Mouse (Mus musculus): ENCODE results near the gene D630045J12Rik.

The D630045J12Rik gene

GRCm38 (mm10) chr6:38253736-38254641 lies at the start of gene D630045J12Rik:
Gene D630045J12Rik, minus strand, starts transcription at chr6:38254009.
- peak in 1 of 2 experiments; percentile 58 for DNase-seq (ENCODE audit: low spot score in 2 of 2)

DNA sequence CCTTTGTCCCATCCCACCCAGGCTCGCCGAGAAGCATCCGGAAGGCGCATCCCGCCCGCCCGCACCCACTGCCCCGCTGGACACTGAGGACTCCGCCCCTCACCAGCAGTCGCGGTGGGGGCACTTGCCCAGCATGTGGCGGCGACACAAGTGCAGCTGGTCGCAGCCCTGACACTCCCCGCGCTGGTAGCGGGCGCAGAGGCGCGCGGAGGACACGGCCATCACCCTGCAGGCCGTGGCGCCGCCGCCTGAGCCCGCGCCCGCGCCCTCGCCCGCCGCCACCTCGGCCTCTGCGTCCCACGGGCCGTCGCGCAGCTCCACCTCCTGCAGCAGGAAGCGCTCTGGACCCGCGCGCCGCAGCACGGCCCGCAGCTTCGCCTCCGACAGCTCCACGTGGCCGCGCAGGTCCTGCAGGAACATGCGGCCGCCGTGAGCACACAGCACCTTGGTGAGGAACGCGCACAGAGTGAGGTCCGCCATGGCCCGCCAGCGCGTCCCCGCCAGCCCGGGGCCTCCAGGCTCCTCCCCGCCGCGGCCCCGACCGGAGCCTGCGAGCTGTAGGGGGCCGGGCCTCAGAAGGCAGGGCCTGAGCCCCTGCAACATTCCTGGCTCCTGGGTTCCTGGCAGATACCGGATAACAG lies 45.1 kb upstream of the D630045J12Rik start, which contains the start of gene Zc3hav1l:
Zc3hav1l (minus strand) TSS at position 499 of the 641 bp plus-strand sequence.
- peak; percentile 62 to 65 for DNase-seq (ENCODE audit: low spot score in 2 of 2)

DNA sequence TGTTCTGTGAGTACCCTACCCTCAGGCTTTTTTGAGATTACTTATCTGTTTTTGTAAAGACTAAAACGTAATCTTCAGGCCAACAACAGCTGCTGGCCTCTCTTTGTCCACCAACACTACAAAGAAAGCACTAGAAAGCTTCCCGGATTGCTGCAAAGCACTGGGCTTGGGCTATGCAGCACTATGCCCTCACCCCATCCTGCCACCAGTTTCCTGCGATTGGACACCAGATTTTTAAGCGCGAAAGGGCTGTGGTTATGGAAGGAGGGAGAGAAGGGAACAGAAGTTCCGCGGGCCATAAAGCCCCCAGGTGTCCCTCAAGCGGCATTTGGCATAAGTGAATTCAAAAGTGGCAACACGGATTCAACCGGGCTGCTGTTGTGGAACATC lies 44.4 kb upstream of the D630045J12Rik start:
- DNase-seq (ENCODE audit: low spot score in 2 of 2) = peak in 1 of 2 experiments; percentile 4

GRCm38 (mm10) chr6:38297580-38298245 lies 43.9 kb upstream of the D630045J12Rik start:
- DNase-seq (ENCODE audit: low spot score in 2 of 2) = no peak

GRCm38 (mm10) chr6:38293708-38294107 lies 39.9 kb upstream of the D630045J12Rik start:
- DNase-seq (ENCODE audit: low spot score in 2 of 2) = no peak

DNA sequence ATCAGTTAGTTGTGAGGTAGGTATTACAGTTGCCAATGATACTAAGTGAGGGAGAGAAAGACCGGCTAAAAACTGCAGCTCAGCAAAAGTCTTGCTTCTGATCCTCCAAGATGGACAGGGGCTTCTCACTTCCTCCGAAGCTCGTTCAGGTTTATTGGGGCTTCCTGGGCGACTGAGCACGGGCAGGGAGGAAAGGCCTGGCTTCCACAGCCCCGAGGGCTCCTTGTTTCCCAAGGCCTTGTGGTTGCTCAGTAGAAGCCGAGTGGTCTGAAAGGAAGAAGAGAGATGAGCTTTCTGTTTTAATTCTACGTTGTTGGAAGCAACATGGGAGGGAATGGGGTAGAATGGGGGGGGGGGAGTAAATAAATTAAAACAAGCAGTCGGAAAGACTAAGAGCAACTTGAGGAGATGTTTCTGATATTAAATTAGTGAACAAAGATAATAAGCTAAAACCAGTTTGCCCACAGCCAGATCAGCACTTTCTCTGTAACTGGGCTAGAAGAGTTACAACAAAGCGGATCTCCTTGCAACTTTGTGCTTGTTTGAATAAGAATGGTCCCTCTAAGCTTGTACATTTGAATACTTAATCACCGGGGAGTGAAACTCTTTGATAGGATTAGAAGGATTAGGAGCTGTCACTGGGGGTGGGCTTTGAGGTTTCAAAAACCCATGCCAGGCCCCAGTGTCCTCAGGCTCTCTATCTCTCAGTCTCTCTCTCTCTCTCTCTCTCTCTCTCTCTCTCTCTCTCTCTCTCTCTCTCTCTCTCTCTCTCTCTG lies 39.2 kb upstream of the D630045J12Rik start:
- no peak for DNase-seq (ENCODE audit: low spot score in 2 of 2)

- no peak for DNase-seq (ENCODE audit: low spot score in 2 of 2)
These were observed 30.6 kb upstream of the D630045J12Rik start for GRCm38 (mm10) chr6:38284422-38284821.

GRCm38 (mm10) chr6:38264466-38264865 lies 10.7 kb upstream of the D630045J12Rik start:
- no peak for DNase-seq (ENCODE audit: low spot score in 2 of 2)

DNA sequence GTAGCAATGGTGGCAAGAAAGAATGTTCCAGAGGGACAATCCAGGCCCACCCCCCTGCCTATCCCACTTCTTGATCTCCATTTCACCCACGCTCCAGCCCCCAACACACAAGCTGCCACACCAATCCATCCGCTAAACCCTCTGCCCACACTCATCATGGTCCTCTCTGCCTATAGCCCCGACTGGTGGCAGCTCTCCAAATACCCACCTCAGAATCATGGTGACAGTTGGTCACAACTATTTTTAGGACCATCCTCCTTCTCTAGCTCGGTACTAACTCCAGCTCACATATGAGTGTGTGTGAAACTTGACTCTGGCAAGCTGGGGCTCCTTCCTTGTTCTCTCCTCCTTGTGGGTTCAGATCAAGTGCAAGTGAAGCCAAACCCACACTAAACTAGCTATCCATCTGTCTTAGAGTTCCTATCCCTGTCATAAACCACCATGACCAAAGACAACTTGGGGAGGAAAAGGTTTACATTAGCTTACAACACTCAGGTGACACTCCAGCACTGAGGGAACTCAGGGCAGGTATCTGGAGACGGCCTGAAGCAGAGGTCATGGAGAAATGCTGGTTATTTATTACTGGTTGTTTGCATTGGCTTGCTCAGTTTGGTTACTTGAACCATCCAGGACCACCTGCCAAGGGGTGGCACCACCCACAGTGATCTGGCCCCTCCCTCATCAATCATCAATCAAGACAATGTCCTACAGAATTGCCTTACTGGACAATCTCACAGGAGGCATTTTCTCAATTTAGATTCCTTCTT lies 9.8 kb upstream of the D630045J12Rik start:
- DNase-seq (ENCODE audit: low spot score in 2 of 2) = peak; percentile 75 to 85

- DNase-seq (ENCODE audit: low spot score in 2 of 2) = no peak
These were observed 8.1 kb upstream of the D630045J12Rik start for GRCm38 (mm10) chr6:38261877-38262276.

GRCm38 (mm10) chr6:38257506-38257905 lies 3.7 kb upstream of the D630045J12Rik start:
- no peak for DNase-seq (ENCODE audit: low spot score in 2 of 2)

DNA sequence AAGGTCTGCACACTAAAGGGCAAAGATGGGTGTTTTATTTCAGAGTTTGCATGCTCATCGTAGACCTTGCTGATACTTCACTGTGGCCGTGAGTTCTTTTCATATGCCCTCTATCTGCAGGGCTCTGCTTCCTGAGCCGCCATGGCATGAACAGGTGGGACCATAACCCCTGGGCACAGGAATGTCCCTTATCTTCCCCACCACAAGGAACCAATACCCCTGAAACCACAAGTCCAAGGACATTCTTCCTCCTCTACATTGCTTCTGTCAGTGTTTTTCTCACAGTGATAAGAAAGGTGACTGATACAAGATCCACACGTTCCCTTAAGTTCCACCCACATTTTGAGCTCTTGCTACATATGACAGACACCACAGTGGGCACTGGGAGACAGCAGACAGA lies 3.0 kb upstream of the D630045J12Rik start:
- no peak for DNase-seq (ENCODE audit: low spot score in 2 of 2)

- no peak for DNase-seq (ENCODE audit: low spot score in 2 of 2)
These were observed 2.0 kb upstream of the D630045J12Rik start for GRCm38 (mm10) chr6:38255794-38256193.

- no peak for DNase-seq (ENCODE audit: low spot score in 2 of 2)
These were observed 758 bp downstream of the D630045J12Rik start for GRCm38 (mm10) chr6:38252766-38253735.

DNA sequence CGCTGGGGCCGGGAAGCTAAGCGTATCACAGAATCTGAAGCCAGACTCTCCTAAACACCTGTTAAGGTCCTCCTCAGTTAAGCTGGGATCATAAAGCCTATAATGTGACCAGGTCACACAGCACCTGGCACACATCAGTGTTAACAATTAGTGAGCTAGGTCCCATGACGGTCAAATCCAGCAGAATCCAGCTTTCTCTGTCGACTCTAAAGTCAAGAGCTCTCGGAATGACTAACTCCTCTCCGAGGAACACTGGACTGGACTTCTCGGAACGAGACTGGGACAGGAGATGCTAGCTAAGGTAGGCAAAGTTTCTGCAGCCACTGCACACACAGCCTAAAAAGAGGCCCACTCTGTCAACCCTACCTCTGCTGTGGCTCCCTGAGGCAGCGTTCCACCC lies 1.7 kb downstream of the D630045J12Rik start:
- no peak for DNase-seq (ENCODE audit: low spot score in 2 of 2)

- DNase-seq (ENCODE audit: low spot score in 2 of 2) = no peak
These were observed 2.3 kb downstream of the D630045J12Rik start for GRCm38 (mm10) chr6:38251464-38251863.

DNA sequence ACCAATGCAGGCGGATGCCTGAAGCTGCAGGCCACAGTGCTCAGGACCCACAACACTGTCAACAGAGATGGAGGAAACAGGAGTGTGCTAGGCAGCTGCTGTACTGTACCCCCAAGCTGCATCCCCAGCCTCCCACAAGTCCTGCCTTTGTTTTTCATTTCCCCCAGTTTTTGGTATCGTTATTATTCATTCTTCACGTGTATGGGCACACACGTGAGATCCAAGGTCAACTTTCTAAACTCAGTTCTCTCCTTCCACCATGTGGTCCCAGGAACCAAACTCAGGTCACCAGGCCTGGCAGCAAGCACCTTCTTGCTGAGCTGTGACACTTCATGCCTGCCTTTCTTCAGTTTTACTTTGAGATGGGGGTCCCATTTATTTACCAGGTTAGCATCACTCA lies 6.4 kb downstream of the D630045J12Rik start:
- no peak for DNase-seq (ENCODE audit: low spot score in 2 of 2)

- no peak for DNase-seq (ENCODE audit: low spot score in 2 of 2)
These were observed 9.0 kb downstream of the D630045J12Rik start for GRCm38 (mm10) chr6:38244806-38245205.

- DNase-seq (ENCODE audit: low spot score in 2 of 2) = no peak
These were observed 9.6 kb downstream of the D630045J12Rik start for GRCm38 (mm10) chr6:38244167-38244566.

GRCm38 (mm10) chr6:38242833-38243232 lies 11.0 kb downstream of the D630045J12Rik start:
- no peak for DNase-seq (ENCODE audit: low spot score in 2 of 2)

Measured in frontal cortex, postnatal 36 days (tissue).